Mouse (Mus musculus) myocyte (in vitro differentiated cells): ENCODE results near the gene Dap.

ENCODE experiments used
- MAX ChIP-seq: IDR thresholded peaks from one replicate; pipeline ENCODE4 v1.6.1; 2011; ENCODE audit warnings: low read depth, mild to moderate bottlenecking, control low read depth
- POLR2A ChIP-seq: IDR thresholded peaks from one replicate; pipeline ENCODE4 v1.6.1; 2011; ENCODE audit warnings: low read depth, mild to moderate bottlenecking, control low read depth, moderate library complexity; ENCODE audit not compliant: insufficient read length

- TF ChIP-seq MAX (no peak), POLR2A (no peak)
Observed at GRCm38 (mm10) chr15:31318158-31318955, 94.2 kb downstream of the Dap start.
